Mouse (Mus musculus): ENCODE data around the gene Grem1.

DNA sequence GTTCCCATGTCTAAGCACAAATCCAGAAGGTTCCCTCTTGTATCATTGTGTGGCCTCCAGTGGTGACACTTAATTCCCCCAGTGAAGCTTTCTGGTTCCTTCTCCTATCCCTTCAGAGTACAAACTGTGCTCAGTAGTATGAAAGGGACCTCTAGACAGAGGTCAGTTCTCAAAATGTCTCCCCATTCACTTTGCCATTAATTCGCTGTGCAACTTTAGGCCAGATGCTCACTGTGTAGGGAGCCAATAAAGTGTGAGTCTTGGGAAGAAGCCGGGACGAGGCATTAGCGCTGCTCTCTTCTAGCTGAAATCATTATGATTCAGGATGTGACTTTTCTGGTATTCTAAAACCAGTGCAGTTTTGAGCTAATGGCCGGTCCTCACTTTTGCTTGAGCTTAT lies 61.8 kb downstream of the Grem1 start:
- TF ChIP-seq POLR2A (IDR thresholded peaks at IDR 0.05; ENCODE audit: control insufficient read depth, low read depth, low read length) (no peak), CTCF (IDR thresholded peaks at IDR 0.05; ENCODE audit: control insufficient read depth, insufficient read depth, insufficient replicate concordance, low read depth, low read length) (no peak)

All from testis, adult 2 months (tissue).